Mouse (Mus musculus): ENCODE results near the gene Tceal8.
A peak's percentile ranks its signal among the peaks of the same experiment; 100 is the strongest.
"Not testable (repeated sequence)": the region's sequence is repeated elsewhere in the genome, so short reads cannot be mapped to it uniquely, and the experiment has no call there.

Gene Tceal8

DNA sequence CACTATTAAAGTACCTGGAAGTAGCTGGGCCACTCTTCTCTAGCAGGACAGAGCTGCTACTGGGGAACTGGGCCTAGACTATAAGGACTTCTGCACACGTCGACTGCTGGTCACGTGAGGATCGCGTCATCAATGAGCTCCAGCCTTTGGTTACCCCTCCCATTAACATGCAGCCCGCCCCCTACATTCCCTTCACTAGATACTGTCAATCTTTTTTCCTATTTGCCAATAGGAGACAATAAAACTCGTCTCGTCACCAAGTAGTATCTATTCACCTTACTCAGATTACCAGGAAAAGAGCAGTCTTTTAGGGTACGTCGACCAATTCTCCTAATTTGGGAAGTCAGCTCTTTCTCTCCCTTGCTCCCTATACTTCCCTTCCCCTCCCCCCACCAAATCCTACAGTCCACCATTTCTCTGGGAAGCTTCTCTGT, at the start of gene Tceal8:
TSS of gene Tceal8 (minus strand) at position 225 of the 434 bp plus-strand sequence.
- DNase-seq (ENCODE audit: low spot score) = peak; percentile 87

DNA sequence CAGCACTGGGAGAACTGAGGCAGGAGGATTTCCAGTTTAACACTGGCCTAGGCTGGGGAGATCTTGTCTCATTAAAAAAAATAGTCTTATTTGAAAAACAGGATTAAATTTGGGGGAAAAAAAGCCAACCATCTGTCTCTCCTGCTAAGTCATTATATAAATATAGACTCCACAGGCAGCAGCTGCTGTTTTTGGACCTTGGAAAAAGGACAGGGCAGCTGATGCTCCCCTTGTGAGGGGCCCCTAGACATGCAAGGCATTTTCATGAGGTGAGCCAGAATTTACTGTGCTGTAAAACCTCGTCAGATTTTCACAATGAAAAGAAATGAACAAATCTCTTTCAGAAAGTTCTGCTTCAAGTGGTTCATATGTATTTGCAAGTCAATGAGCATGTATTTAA, 44.2 kb upstream of the Tceal8 start:
- no peak for DNase-seq (ENCODE audit: low spot score)

DNA sequence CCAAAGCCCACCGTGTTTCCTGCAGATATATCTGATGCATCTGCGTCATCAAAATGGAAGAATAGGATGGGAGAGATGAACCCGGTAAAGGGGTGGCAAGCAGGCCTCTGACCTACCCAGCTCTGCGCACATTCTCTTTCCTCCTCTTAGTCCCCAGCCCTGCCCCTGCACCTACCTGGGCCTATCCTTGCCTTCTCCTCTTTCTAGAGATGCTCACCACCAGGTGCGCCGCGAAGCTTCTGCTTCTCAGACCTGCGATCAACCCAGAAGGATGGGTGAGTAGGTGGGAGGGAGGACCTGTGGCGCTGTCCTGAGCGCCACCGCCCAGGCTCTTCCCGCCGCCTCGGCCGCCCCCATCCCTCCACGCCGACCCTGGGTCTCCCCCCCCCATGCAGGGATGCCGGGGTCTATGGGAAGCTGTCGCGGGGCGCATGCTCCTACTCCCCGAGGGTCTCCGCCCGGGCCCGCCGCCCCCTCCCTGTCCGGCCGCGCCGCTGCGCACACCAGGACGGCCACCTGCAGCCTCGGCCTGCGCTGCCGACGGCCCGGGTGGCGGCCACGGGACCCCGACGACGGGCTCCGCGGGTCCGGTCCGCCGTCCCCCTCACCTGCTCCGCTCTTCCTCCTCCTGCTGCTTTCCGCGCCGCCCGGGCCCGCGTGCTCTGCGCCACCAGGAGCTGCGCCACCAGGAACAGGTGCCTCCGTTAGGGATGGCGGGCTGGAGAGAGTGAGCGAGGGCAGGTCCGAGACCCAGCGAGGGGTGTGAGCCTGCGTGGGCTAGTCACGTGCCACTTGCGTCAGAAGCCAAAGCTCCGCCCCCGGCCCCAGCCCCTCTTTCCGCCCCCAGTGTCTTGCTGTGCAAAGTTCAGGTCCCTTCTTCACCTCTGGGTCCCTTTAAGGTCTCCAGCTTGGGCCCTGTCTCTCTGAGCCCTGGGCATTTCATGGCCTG, 42.9 kb upstream of the Tceal8 start, which contains the start of the genes Tceal7 and Bex1:
TSS of gene Tceal7 (plus strand) at position 51 of the 949 bp plus-strand sequence.
TSS of gene Bex1 (minus strand) at position 785 of the 949 bp plus-strand sequence.
- DNase-seq (ENCODE audit: low spot score) = not testable (repeated sequence)

DNA sequence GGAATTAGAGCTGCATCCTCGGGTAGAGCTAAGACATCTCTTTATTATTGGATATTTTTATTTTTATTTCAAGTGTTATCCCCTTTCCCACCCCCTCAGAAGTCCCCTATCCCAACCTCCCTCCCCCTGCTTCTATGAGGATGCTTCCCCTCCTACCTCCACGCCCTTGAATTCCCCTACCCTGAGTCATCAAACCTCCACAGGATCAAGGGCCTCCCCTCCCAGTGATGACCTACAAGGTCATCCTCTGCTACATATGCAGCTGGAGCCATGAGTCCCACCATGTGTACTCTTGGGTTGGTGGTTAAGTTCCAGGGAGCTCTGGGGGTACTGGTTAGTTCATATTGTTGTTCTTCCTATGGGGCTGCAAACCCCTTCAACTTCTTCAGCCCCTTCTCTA, 41.3 kb upstream of the Tceal8 start:
- DNase-seq (ENCODE audit: low spot score) = no peak

DNA sequence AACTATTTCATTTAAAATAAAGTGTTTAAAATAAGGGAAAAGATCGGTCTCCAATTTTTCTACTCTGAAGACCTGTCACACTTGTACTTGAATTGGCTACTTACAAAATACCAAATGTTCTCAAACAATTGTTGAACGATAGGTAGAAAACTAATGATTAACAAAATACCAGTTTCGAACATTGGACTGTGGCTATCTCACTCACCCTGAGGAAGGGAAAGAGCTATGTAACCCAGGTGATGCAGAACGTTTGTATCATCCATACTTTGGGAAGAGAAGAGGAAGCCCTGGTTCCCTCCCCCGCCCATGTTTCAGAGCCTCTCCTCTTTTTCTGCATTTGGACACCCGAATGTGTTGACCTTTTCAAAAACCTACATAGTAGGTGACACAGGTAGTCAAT, 32.3 kb upstream of the Tceal8 start:
- DNase-seq (ENCODE audit: low spot score) = no peak

DNA sequence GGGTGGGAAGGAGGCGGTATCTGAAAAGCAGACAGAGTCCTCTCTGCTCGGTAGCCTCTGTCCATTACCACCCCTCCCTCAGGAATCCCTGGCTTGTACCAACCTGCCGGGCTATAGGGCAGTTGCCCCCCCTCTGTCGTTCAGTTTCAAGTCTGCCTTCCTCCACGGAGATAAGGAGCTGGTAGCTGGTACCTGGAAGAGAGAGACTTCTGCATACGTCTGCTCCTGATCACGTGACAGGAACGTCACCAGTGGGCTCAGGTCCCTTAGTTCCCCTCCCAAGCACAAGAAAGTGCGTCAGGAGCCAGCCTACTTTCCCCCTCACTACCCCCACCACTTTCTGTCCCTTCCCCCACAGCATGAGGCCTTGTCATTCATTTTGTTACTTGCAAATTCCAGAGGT, 31.5 kb upstream of the Tceal8 start, which contains the start of gene Tceal5:
TSS of gene Tceal5 (minus strand) at position 213 of the 403 bp plus-strand sequence.
- peak; percentile 80 for DNase-seq (ENCODE audit: low spot score)

DNA sequence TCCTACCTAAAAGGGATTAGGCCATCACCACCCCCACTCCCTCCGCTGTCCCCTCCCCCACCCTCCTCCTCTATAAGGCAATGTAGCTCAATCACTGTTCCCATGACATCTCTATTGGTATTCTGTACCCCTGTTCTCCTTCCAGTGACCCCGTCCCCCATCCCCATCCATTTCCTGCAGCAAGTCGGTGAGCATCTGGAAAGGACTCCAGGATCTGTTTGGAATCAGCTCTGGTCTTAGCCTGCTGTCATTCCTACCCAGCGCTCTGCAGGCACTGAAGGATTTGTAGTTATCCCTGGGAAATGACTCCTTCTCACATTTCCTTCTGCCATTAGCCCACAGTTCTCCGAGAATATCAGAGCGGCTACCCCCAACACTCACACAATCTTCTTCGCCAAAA, 31.1 kb upstream of the Tceal8 start:
- DNase-seq (ENCODE audit: low spot score) = no peak

DNA sequence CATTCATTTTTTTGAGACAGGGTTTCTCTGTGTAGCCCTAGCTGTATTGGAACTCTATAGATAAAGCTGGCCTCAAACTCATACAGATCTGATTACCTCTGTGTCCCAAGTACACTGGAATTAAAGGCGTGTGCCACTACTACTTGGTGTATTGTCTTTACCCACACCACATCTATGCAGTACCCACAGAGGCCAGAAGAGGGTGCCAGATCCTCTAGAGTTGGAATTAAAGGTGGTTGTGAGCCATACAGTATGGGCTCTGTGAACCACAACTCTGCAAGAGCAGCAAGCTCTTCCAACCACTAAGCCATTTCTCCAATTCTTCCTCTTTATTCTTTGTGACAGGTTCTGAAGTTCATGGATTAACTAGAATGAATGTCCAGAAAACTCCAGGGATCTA, 24.7 kb upstream of the Tceal8 start:
- no peak for DNase-seq (ENCODE audit: low spot score)

DNA sequence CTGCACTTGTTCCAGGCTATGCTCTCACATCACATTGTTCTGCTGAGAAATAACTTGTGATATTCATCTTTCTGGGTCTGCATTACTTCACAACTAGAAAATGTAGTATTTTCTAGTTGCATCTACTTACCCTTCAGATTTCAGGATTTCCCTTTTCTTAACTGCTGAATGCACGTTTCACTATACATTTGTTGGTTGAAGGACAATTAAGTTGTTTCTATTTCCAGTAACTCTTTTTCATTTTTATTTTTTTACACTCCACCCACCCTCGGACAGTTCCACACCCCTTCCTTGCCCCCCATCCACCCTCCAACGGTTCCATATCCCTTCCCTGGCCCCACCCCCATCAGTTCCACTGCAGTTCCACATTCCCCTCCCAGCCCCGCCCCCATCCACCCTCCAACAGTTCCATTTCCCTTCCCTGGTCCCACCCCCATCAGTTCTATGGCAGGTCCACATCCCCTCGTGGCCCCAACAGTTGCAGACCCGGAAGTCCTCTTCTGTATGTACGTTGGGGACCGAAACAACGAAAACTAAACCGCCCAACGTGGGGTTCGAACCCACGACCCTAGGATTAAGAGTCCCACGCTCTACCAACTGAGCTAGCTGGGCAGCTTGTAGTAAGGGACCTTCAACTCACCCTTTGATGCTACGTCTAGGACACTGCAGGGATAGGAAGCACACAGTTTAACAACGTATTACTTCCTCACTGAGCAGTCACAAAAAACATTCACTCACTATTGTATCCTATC, 23.2 kb upstream of the Tceal8 start:
- DNase-seq (ENCODE audit: low spot score) = no peak

DNA sequence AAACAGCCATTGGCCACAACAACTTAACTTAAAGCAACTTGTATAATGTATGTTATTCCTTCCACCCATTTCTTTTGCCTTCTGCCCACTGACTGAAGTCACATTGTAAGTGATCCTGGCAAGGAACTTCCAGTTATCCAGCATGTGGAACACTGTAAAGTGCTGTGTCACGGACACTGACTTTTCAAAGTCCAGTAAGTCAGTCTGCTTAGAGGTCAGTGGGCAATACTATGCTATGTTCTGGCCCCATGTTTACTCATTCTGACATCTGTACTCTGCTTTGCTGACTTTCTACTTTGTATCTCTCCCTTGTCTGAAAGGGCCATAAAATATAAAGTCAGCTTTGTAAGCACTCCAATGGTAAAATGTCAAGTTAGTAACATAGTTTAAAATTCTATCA, 11.0 kb upstream of the Tceal8 start:
- no peak for DNase-seq (ENCODE audit: low spot score)

DNA sequence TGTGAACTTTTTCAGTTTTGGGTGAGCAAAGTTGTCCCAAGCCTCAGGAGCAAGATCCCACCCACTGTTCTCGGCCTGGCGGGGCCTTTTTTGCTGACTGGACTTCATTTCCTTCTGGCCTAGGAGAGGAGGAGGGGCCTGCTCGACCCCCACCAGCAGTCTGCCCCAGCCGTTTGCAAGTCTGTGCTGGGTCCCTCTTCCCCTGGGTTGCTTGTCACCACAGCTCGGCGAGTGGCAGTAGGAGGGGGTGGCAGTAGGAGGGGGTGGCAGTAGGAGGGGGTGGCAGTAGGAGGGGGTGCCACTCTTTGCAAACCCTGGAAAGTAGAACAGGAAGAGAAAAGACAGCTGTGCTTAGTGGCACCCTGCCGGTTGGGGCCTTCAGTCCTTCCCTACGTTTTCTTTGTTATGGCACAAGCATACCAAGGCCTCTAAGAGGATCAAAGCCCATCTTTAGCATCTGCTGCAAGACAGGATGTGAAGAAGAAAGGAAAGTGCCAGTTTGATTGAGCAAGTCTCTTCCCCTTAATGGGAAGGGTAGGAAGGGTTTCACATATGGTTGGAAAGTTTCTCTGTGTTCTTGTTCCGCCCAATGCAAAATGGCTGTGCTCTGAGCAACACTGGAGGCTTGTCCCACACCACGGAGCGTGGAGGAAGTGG, 8.9 kb upstream of the Tceal8 start:
- no peak for DNase-seq (ENCODE audit: low spot score)

DNA sequence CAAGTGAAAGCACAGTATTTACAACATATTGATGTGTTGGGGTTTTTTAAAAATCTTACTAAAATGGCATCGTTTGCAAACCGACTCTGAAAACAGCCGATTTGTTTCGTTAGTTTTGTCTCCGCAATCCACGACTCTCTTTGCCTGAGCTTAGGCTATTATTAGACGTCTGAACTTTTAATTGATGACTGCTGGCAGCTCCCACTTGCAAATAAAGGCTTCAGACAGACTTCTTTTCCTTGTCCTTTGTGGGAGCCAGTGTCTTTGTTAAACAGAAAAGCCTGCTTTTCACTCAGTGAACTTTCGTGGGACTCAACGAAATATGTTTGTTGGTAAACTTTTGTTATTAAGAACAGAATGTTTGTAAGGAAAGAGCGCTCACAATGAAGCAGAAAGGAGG, 644 bp upstream of the Tceal8 start:
- DNase-seq (ENCODE audit: low spot score) = no peak

DNA sequence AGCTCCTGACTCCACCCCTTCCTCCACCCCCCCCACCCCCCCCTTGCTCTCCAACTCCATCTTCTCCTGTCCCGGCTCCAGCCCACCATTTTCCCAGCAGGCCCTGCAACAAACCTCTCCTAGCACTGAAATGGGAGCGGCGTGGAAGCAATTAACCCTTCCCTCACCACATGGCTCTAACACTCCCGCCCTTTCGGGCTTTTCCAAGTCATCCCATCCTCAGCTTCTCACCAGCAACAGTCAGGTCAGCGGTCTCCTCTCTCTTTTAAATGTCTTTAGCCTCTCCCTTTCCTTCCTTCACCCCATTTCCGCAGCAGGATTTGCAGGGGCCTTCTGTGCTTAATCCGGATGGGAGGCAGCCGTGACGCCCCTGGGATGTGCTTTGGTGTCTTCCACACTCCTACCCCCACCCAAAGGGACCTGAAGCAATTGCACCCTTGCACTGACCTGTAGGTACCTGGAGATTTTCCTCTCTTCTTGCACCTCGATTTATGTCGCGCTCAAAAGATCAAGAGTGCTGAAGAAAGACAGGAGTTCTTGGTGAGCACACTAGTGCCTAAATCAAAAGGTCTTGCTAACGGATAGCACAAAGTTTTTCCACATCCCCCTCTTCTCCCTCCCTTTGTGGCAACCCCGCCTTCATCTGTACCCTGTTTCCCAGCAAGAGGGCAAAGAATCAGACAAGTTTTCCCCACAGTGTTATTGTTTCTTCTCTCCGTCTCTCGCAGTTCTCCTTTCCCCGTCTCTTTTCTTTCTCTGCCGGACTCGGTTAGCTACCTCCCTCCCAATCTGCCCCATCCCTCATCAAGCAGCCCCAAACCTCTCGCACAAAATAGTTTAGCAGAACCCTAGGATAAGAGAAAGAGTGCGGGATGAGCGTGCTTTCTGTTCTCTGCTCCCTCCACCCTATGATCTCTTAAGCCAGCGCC, 689 bp downstream of the Tceal8 start:
- DNase-seq (ENCODE audit: low spot score) = peak; percentile 86

DNA sequence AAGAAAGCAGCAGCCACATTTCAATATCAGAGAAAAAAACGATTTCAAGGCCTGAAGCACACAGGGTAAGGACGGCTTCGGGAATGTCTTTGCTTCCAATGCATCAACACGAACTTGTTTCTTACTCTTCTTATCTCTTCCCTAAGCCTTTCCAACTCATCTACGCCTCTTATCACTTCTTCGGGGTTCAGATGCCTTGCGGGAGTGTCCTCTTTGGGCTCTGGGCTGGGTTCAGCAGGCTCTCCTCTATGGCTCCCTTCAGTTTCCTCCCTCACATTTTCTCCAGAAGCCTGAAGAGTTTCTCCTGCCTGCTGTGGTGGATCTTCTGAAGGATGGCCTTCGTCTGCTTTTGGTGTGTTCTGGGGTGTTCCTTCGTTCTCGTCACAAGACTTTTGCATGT, 1.5 kb downstream of the Tceal8 start:
- no peak for DNase-seq (ENCODE audit: low spot score)

DNA sequence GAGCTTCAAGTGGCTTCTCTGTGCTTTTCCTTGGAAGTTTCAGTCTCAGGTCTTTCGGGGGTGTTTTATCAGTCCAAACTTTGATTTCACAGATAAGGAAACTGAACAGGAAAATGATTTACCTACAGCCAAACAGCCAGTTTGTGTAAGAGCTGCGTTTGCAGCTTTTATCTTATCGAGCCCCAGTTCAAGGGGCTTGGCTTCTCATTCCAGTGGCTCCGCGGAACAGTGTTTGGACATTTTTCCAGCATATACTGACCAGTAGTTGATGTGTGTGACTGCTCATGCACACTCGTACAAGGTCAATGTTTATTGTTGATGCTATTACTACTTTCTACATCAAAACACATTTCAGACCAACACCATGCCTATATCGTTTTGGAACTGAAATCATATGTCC, 27.9 kb downstream of the Tceal8 start:
- DNase-seq (ENCODE audit: low spot score) = peak; percentile 55

DNA sequence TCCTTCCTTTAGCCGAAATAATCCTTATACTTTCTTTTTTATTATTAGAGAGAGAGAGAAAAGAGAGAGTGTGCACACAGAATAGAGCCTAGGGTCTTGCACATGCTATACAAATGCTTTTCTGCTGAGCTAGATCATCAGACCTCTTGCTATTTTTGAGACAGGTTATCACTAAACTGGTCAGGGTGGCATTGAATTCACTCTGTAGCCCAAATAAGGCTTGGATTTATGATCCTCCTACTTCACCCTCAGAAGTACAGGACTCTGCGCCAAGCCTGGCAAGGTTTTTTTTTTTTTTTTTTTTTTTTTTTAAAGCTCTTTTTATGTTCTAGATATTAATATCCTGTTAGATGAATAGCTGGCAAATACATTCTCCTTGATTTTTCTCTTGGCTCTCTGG, 28.4 kb downstream of the Tceal8 start:
- DNase-seq (ENCODE audit: low spot score) = no peak

DNA sequence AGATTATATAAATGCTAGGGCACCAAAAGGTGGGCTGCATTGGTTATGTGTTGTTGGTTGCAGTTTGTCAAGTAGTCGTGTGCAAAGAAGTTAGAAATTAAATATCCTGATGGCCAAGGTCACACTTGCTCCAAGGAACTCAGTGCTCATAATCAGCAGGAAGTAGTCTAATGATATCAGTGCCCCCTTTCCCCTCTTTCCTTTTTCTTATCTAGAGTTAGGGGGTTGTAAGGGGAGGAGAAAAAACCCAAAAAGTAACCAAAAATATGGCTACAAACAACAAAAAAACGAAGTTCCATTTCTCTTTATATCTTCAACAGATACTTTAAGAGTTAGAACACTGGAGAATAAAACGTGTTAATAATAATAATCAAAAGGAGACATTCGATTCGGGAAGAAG, 30.8 kb downstream of the Tceal8 start:
- no peak for DNase-seq (ENCODE audit: low spot score)

DNA sequence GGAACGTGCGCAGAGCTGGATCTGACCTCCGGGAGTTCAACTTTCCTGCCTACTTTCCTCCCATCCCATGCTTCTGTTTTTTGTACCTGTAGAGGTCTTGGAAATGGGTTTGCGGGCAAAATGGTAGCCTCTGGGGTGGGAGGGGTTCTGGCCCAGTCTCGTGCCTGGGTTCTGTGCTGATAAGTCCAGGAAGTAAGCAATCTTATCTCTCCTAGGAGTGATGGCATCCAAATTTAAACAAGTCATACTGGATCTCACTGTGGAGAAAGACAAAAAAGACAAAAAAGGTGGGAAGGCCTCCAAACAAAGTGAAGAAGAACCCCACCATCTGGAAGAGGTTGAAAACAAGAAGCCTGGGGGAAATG, 32.5 kb downstream of the Tceal8 start:
- DNase-seq (ENCODE audit: low spot score) = not testable (repeated sequence)

DNA sequence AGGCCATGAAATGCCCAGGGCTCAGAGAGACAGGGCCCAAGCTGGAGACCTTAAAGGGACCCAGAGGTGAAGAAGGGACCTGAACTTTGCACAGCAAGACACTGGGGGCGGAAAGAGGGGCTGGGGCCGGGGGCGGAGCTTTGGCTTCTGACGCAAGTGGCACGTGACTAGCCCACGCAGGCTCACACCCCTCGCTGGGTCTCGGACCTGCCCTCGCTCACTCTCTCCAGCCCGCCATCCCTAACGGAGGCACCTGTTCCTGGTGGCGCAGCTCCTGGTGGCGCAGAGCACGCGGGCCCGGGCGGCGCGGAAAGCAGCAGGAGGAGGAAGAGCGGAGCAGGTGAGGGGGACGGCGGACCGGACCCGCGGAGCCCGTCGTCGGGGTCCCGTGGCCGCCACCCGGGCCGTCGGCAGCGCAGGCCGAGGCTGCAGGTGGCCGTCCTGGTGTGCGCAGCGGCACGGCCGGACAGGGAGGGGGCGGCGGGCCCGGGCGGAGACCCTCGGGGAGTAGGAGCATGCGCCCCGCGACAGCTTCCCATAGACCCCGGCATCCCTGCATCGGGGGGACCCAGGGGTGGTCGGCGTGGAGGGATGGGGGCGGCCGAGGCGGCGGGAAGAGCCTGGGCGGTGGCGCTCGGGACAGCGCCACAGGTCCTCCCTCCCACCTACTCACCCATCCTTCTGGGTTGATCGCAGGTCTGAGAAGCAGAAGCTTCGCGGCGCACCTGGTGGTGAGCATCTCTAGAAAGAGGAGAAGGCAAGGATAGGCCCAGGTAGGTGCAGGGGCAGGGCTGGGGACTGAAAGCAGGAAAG, 33.1 kb downstream of the Tceal8 start, which contains the start of gene Bex4:
TSS of gene Bex4 (plus strand) at position 170 of the 813 bp plus-strand sequence.
- DNase-seq (ENCODE audit: low spot score) = not testable (repeated sequence)

DNA sequence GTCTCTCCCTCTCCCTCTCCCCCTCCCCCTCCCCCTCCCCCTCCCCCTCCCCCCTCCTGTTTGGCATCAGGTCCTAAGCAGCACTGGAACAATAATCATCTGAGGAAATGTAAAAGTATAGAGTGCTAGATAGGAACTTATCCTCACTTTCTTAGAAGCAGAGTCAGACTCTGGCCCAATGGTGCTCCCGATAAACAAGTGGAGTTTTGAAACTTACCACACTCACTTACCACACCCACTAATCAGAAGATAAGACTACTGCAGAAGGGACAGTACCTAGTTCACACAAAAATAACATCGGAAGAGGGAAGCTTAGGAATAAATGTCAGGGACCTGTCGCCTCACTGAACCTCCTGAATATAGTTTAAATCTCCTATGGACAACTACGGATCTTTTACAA, 36.6 kb downstream of the Tceal8 start:
- no peak for DNase-seq (ENCODE audit: low spot score)
